Mouse (Mus musculus): ENCODE measurements around the gene Nmur1.
"Not testable (repeated sequence)": the region's sequence is repeated elsewhere in the genome, so short reads cannot be mapped to it uniquely, and the experiment has no call there.

The Nmur1 gene

GRCm38 (mm10) chr1:86354186-86354585 is 71.8 kb downstream of the Nmur1 start:
- no peak for DNase-seq

- DNase-seq: no peak
Observed at GRCm38 (mm10) chr1:86350576-86350975, 75.5 kb downstream of the Nmur1 start.

GRCm38 (mm10) chr1:86349696-86350095 is 76.3 kb downstream of the Nmur1 start:
- no peak for DNase-seq

- DNase-seq: no peak
Observed at GRCm38 (mm10) chr1:86349201-86349600, 76.8 kb downstream of the Nmur1 start.

GRCm38 (mm10) chr1:86348801-86349200 is 77.2 kb downstream of the Nmur1 start:
- DNase-seq: no peak

- DNase-seq: no peak
Observed at GRCm38 (mm10) chr1:86348083-86348482, 77.9 kb downstream of the Nmur1 start.

GRCm38 (mm10) chr1:86347716-86348045 is 78.3 kb downstream of the Nmur1 start:
- no peak for DNase-seq

GRCm38 (mm10) chr1:86346851-86347715 is 78.9 kb downstream of the Nmur1 start:
- no peak for DNase-seq

- DNase-seq: no peak
Observed at GRCm38 (mm10) chr1:86345956-86346355, 80.1 kb downstream of the Nmur1 start.

- DNase-seq: no peak
Observed at GRCm38 (mm10) chr1:86345069-86345468, 81.0 kb downstream of the Nmur1 start.

GRCm38 (mm10) chr1:86343969-86344861 is 81.8 kb downstream of the Nmur1 start:
- no peak for DNase-seq

GRCm38 (mm10) chr1:86343087-86343645 is 82.9 kb downstream of the Nmur1 start:
- DNase-seq: no peak

GRCm38 (mm10) chr1:86342371-86342770 is 83.7 kb downstream of the Nmur1 start:
- DNase-seq: no peak

GRCm38 (mm10) chr1:86341096-86341495 is 84.9 kb downstream of the Nmur1 start:
- DNase-seq: not testable (repeated sequence)

- peak; percentile 89 for DNase-seq
Observed at GRCm38 (mm10) chr1:86339156-86339812, 86.7 kb downstream of the Nmur1 start.

GRCm38 (mm10) chr1:86336330-86336729 is 89.7 kb downstream of the Nmur1 start:
- no peak for DNase-seq

Measured in kidney, postnatal 10 days (tissue).